Mouse (Mus musculus) MEL (cell line): Measurements from ENCODE around the gene Cfap57. TPM values are rescaled to one million over a fixed set of nuclear protein-coding genes. Genes with fewer than 3 reads are reported as not detected.

ENCODE experiments used
- DNase-seq: peaks from one replicate; pipeline ENCODE4 v3.0.0; 2011; ENCODE audit warnings: low read depth, low spot score
- H3K27ac ChIP-seq: 2 replicates; pipeline ENCODE4 v1.5.1; 2012; ENCODE audit warnings: low read depth, mild to moderate bottlenecking, control low read depth, low read length, moderate library complexity; ENCODE audit not compliant: control insufficient read depth
- H3K27me3 ChIP-seq, 2 experiments: fragments of 150-350 bp in 1 of 2; sonication (generic) in 1 of 2; 2 replicates each; pipeline ENCODE4 v1.6.1; 2012; ENCODE audit warnings: low read length in 2 of 2, mild to moderate bottlenecking in 2 of 2, improper control_type of control experiment in 1 of 2, moderate library complexity in 1 of 2; ENCODE audit not compliant: insufficient read depth in 2 of 2, control insufficient read depth in 1 of 2
- H3K36me3 ChIP-seq, 2 experiments: 2 replicates each; pipeline ENCODE4 v1.6.1; 2012 to 2014; ENCODE audit warnings: low read length in 2 of 2, improper control_type of control experiment in 1 of 2, inconsistent platforms in 1 of 2, mild to moderate bottlenecking in 1 of 2; ENCODE audit not compliant: insufficient read depth in 2 of 2, control insufficient read depth in 1 of 2
- H3K4me1 ChIP-seq, 2 experiments: fragments of 150-350 bp in 1 of 2; sonication (generic) in 1 of 2; 2 replicates each; pipeline ENCODE4 v1.6.1; 2012; ENCODE audit warnings: low read length in 2 of 2, improper control_type of control experiment in 1 of 2, mild to moderate bottlenecking in 1 of 2; ENCODE audit not compliant: insufficient read depth in 2 of 2, control insufficient read depth in 1 of 2
- H3K4me3 ChIP-seq, 2 experiments: fragments of 150-350 bp in 1 of 2; sonication (generic) in 1 of 2; 2 replicates each; pipeline ENCODE4 v1.5.1; 2012; ENCODE audit warnings: low read depth in 2 of 2, low read length in 2 of 2, mild to moderate bottlenecking in 2 of 2, moderate library complexity in 2 of 2, control low read depth in 1 of 2, improper control_type of control experiment in 1 of 2; ENCODE audit not compliant: control insufficient read depth in 1 of 2, insufficient read depth in 1 of 2
- H3K79me2 ChIP-seq: 2 replicates; pipeline ENCODE4 v1.6.1; 2012; ENCODE audit warnings: mild to moderate bottlenecking, low read length, moderate library complexity; ENCODE audit not compliant: control insufficient read depth, poor library complexity, insufficient read depth
- H3K9ac ChIP-seq: 2 replicates; pipeline ENCODE4 v1.6.1; 2012; ENCODE audit warnings: low read depth, mild to moderate bottlenecking, control low read depth, low read length, moderate library complexity; ENCODE audit not compliant: control insufficient read depth, poor library complexity, severe bottlenecking
- H3K9me3 ChIP-seq: fragments of 150-350 bp; sonication (generic); replicated peaks from 2 replicates; pipeline ENCODE4 v1.6.1; 2012; ENCODE audit warnings: mild to moderate bottlenecking, low read length, improper control_type of control experiment, moderate library complexity; ENCODE audit not compliant: insufficient read depth
- BHLHE40 ChIP-seq: IDR thresholded peaks from 2 replicates; pipeline ENCODE4 v1.6.1; 2012; ENCODE audit warnings: low read depth, mild to moderate bottlenecking, inconsistent platforms, low read length, improper control_type of control experiment, borderline replicate concordance
- CHD2 ChIP-seq: IDR thresholded peaks from 2 replicates; pipeline ENCODE4 v1.6.1; 2011; ENCODE audit warnings: low read length, improper control_type of control experiment
- CTCF ChIP-seq, 3 experiments: IDR thresholded peaks in 2 of 3; conservative IDR thresholded peaks in 1 of 3; 2 replicates each; pipeline ENCODE4 v1.5.1; 2011 to 2012; ENCODE audit warnings: low read length in 3 of 3, low read depth in 2 of 3, mild to moderate bottlenecking in 2 of 3, improper control_type of control experiment in 1 of 3, inconsistent platforms in 1 of 3, mixed read lengths in 1 of 3, moderate library complexity in 1 of 3; ENCODE audit not compliant: control insufficient read depth in 1 of 3, insufficient read depth in 1 of 3, poor library complexity in 1 of 3, severe bottlenecking in 1 of 3
- ELF1 ChIP-seq: IDR thresholded peaks from 2 replicates; pipeline ENCODE4 v1.6.1; 2014; ENCODE audit warnings: low read depth, mild to moderate bottlenecking, inconsistent platforms, low read length, improper control_type of control experiment, moderate library complexity
- ETS1 ChIP-seq: IDR thresholded peaks from 2 replicates; pipeline ENCODE4 v1.6.1; 2012; ENCODE audit warnings: low read depth, mild to moderate bottlenecking, inconsistent platforms, low read length, improper control_type of control experiment, moderate library complexity
- GABPA ChIP-seq: IDR thresholded peaks from 2 replicates; pipeline ENCODE4 v1.6.1; 2012; ENCODE audit warnings: low read depth, mild to moderate bottlenecking, inconsistent platforms, low read length, improper control_type of control experiment, moderate library complexity
- HCFC1 ChIP-seq: IDR thresholded peaks from 2 replicates; pipeline ENCODE4 v1.6.1; 2012; ENCODE audit warnings: low read depth, mild to moderate bottlenecking, inconsistent platforms, low read length, improper control_type of control experiment, moderate library complexity
- KAT2A ChIP-seq: conservative IDR thresholded peaks from 2 replicates; pipeline ENCODE4 v1.6.1; 2012; ENCODE audit warnings: low read depth, low read length, improper control_type of control experiment, inconsistent platforms
- MAFK ChIP-seq: IDR thresholded peaks from 2 replicates; pipeline ENCODE4 v1.6.1; 2011; ENCODE audit warnings: low read depth, mild to moderate bottlenecking, low read length, improper control_type of control experiment, borderline replicate concordance
- MAZ ChIP-seq: IDR thresholded peaks from 2 replicates; pipeline ENCODE4 v1.6.1; 2012; ENCODE audit warnings: low read depth, mild to moderate bottlenecking, inconsistent platforms, low read length, improper control_type of control experiment
- MYB ChIP-seq: IDR thresholded peaks from 2 replicates; pipeline ENCODE4 v1.6.1; 2011; ENCODE audit warnings: mild to moderate bottlenecking, low read depth, low read length, improper control_type of control experiment
- MYC ChIP-seq: IDR thresholded peaks from 2 replicates; pipeline ENCODE4 v1.6.1; 2011; ENCODE audit warnings: low read depth, mild to moderate bottlenecking, low read length, improper control_type of control experiment, moderate library complexity
- SMC3 ChIP-seq: IDR thresholded peaks from 2 replicates; pipeline ENCODE4 v1.6.1; 2011; ENCODE audit warnings: low read depth, low read length, improper control_type of control experiment
- UBTF ChIP-seq: IDR thresholded peaks from 2 replicates; pipeline ENCODE4 v1.6.1; 2012; ENCODE audit warnings: low read depth, mild to moderate bottlenecking, inconsistent platforms, low read length, improper control_type of control experiment, moderate library complexity, borderline replicate concordance; ENCODE audit not compliant: insufficient read depth
- ZMIZ1 ChIP-seq: IDR thresholded peaks from 2 replicates; pipeline ENCODE4 v1.6.1; 2012; ENCODE audit warnings: low read depth, mild to moderate bottlenecking, inconsistent platforms, low read length, improper control_type of control experiment, moderate library complexity
- ZNF384 ChIP-seq: IDR thresholded peaks from 2 replicates; pipeline ENCODE4 v1.6.1; 2012; ENCODE audit warnings: low read depth, mild to moderate bottlenecking, inconsistent platforms, low read length, improper control_type of control experiment
- polyA plus RNA-seq, 2 experiments: library from polyadenylated mRNA; stranded (reverse) in 1 of 2; unstranded in 1 of 2; fragments of >175 nt in 1 of 2; fragments of >200 nt in 1 of 2; gene quantifications; 2 replicates each; pipeline versions ENCODE4 v1.2.1 to v1.2.4; 2012; ENCODE audit warnings: low replicate concordance in 2 of 2, low read depth in 1 of 2; ENCODE audit not compliant: insufficient read length in 2 of 2, insufficient read depth in 1 of 2, missing spikeins in 1 of 2
- total RNA-seq: library from RNA; depleted of rRNA; stranded (reverse); fragments of 300-350 nt; gene quantifications from 2 replicates; pipeline ENCODE4 v1.2.3, GENCODE M21; 2012

Cfap57 gene
- total and polyA plus RNA-seq, 3 experiments, result not detected

DNA sequence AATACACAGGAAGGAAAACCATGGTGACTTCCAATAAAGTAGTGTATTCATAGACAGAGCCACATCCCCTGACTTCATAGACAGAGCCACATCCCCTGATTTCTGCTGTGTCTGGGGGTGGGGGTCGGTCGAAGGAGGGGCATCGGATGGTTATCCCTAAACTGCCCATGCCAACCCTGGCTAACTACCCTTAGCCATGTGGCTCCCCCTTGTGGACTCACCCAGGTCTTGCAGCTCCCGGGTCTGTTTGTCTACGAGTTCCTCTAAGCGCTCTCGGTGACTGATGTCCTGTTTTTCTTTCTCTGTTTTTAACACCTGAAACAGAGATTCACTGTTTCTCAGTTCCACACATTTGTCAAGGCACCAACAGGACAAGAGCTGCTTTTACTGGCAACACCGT is 37.9 kb downstream of the Cfap57 start:
- Histone ChIP-seq H3K9ac (no peak overlapping the region), H3K4me1 (no peaks in the 10 kb centered on the region), H3K27ac (no peak overlapping the region), H3K9me3 (no peaks in the 10 kb centered on the region), H3K27me3 (no peaks in the 10 kb centered on the region; a peak in 1 of 4 replicates)
- no peak for DNase-seq
- TF ChIP-seq CTCF (IDR thresholded peaks at IDR 0.05 in 2 of 3, conservative IDR thresholded peaks at IDR 0.05 in 1 of 3; ENCODE audit: control insufficient read depth in 1 of 3, insufficient read depth in 1 of 3, low read depth in 2 of 3, low read length in 3 of 3, poor library complexity in 1 of 3, severe bottlenecking in 1 of 3), result peak; percentile 38 to 60 (median 45); a peak in 5 of 6 replicates
- no peak for TF ChIP-seq ZNF384
- TF ChIP-seq MAFK, result no peak
- no peak for TF ChIP-seq KAT2A
- TF ChIP-seq, all 39 proteins: peak for 1
- Histone ChIP-seq H3K79me2 (no peaks in the 10 kb centered on the region), H3K4me3 (no peak overlapping the region), H3K36me3 (no peaks in the 10 kb centered on the region)

- H3K27ac ChIP-seq, result no peak overlapping the region
- H3K36me3 ChIP-seq, result no peaks in the 10 kb centered on the region
- H3K9me3 ChIP-seq, result no peaks in the 10 kb centered on the region
- peaks cover 0 to 5% of the 10 kb centered on the region in 2 experiments for H3K27me3 ChIP-seq
- no peaks in the 10 kb centered on the region for H3K4me1 ChIP-seq
- no peak for DNase-seq
- H3K79me2 ChIP-seq, result no peaks in the 10 kb centered on the region
- H3K4me3 ChIP-seq, result no peak overlapping the region
- no peak overlapping the region for H3K9ac ChIP-seq
- no peak for TF ChIP-seq HCFC1
- TF ChIP-seq MYC, result no peak
- TF ChIP-seq MAZ, result no peak
- TF ChIP-seq CHD2, result no peak
- TF ChIP-seq KAT2A, result no peak
- TF ChIP-seq MYB, result no peak
- no peak for TF ChIP-seq ELF1
- no peak for TF ChIP-seq BHLHE40
- TF ChIP-seq UBTF, result no peak
- TF ChIP-seq ETS1, result no peak
- TF ChIP-seq GABPA, result no peak
Measured at GRCm38 (mm10) chr4:118581508-118581907, 39.1 kb downstream of the Cfap57 start.

DNA sequence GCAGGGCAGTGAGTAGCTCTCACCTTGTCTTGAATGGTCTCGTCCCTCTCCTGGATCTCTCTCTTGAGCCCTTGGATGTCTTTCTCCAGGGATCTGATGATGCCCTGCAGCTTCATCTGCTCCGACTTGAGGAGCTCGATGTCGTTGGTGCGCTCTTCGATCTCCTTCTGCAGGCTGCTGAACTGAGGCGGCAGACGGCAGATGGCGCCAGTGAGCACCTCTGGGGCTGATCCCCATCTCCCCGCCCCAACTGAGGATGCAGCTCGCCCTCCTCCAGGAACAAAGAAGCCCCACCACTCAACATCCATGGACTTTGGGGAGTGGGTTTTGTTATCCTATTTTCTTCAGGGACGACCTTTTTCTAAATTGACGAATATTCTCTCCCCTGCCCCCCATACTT is 41.3 kb downstream of the Cfap57 start:
- Histone ChIP-seq H3K4me1 (no peaks in the 10 kb centered on the region), H3K79me2 (no peaks in the 10 kb centered on the region), H3K9me3 (no peaks in the 10 kb centered on the region), H3K4me3 (no peak overlapping the region), H3K27ac (no peak overlapping the region), H3K27me3 (peaks cover 0 to 5% of the 10 kb centered on the region in 2 experiments), H3K36me3 (no peaks in the 10 kb centered on the region), H3K9ac (no peak overlapping the region)
- peak; percentile 51 for DNase-seq
- TF ChIP-seq SMC3 (peak; percentile 61), CTCF (IDR thresholded peaks at IDR 0.05 in 2 of 3, conservative IDR thresholded peaks at IDR 0.05 in 1 of 3; ENCODE audit: control insufficient read depth in 1 of 3, insufficient read depth in 1 of 3, low read depth in 2 of 3, low read length in 3 of 3, poor library complexity in 1 of 3, severe bottlenecking in 1 of 3) (peak; percentile 68 to 87 (median 83)), ZMIZ1 (no peak)
